Mouse (Mus musculus) olfactory bulb, adult 2 months (tissue): ENCODE data around the gene Atp2b1. TPM values are rescaled to one million over a fixed set of nuclear protein-coding genes. Genes with fewer than 3 reads are reported as not detected.

Source experiments
- H3K27ac ChIP-seq: fragments of 200-500 bp; 2 replicates; pipeline ENCODE4 v1.5.1; 2012; ENCODE audit warnings: low read depth, low read length; ENCODE audit not compliant: insufficient read depth
- H3K4me1 ChIP-seq: fragments of 200-500 bp; 2 replicates; pipeline ENCODE4 v1.6.1; 2012; ENCODE audit warnings: low read length; ENCODE audit not compliant: control insufficient read depth, insufficient read depth
- H3K4me3 ChIP-seq: fragments of 200-500 bp; 2 replicates; pipeline ENCODE4 v1.5.1; 2012; ENCODE audit warnings: mild to moderate bottlenecking, low read depth, low read length, moderate library complexity; ENCODE audit not compliant: insufficient read depth
- CTCF ChIP-seq: fragments of 200-500 bp; IDR thresholded peaks from 2 replicates; pipeline ENCODE4 v1.5.1; 2012; ENCODE audit warnings: low read depth, mild to moderate bottlenecking, low read length, moderate library complexity; ENCODE audit not compliant: insufficient read depth
- POLR2A ChIP-seq: fragments of 200-500 bp; IDR thresholded peaks from 2 replicates; pipeline ENCODE4 v1.6.1; 2012; ENCODE audit warnings: mild to moderate bottlenecking, low read depth, low read length, moderate library complexity; ENCODE audit not compliant: insufficient read depth
- WGBS: fragments of 180-500 bp; shearing (Covaris S2); methylation state at CpG from one replicate; pipeline ENCODE4 v1.1.7; 2018; 5-methylcytosine and 5-hydroxymethylcytosine counted together
- polyA plus RNA-seq: library from polyadenylated mRNA; stranded (reverse); fragments of >200 nt; gene quantifications from 2 replicates; pipeline ENCODE4 v1.2.4, GENCODE M21; 2012; ENCODE audit warnings: low replicate concordance; ENCODE audit not compliant: missing spikeins, insufficient read depth, insufficient read length

Atp2b1 gene
- polyA plus RNA-seq, 1 experiment, result 685 TPM

- no peak for TF ChIP-seq POLR2A
- TF ChIP-seq CTCF, result no peak
- H3K4me3 ChIP-seq, result no peak overlapping the region
- H3K4me1 ChIP-seq, result peaks cover 5% of the 10 kb centered on the region; the same call in 1 of the 2 replicates
- WGBS, result 84% methylated on average over 4 of the region's 4 CpGs
- H3K27ac ChIP-seq, result no peak overlapping the region
Measured at GRCm38 (mm10) chr10:98940137-98940536, 25.9 kb downstream of the Atp2b1 start.

GRCm38 (mm10) chr10:98940799-98941198 is 26.6 kb downstream of the Atp2b1 start:
- TF ChIP-seq CTCF, result no peak
- no peak for TF ChIP-seq POLR2A
- WGBS, result 83% methylated on average over 2 of the region's 2 CpGs
- H3K4me1 ChIP-seq, result peaks cover 5% of the 10 kb centered on the region; the same call in 1 of the 2 replicates
- no peak overlapping the region for H3K4me3 ChIP-seq
- no peak overlapping the region for H3K27ac ChIP-seq

GRCm38 (mm10) chr10:98941991-98942390 is 27.8 kb downstream of the Atp2b1 start:
- 27% methylated on average over 6 of the region's 6 CpGs for WGBS

GRCm38 (mm10) chr10:98942999-98943398 is 28.8 kb downstream of the Atp2b1 start:
- WGBS, result 42% methylated on average over 8 of the region's 8 CpGs

More at GRCm38 (mm10) chr10:98941991-98942390, 27.8 kb downstream of the Atp2b1 start:
- no peak for TF ChIP-seq POLR2A
- TF ChIP-seq CTCF, result no peak
- Histone ChIP-seq H3K27ac (no peak overlapping the region), H3K4me3 (no peak overlapping the region), H3K4me1 (peaks cover 5% of the 10 kb centered on the region; the same call in 1 of the 2 replicates)

GRCm38 (mm10) chr10:98943894-98944293 is 29.7 kb downstream of the Atp2b1 start:
- TF ChIP-seq POLR2A (no peak), CTCF (no peak)
- H3K4me1 ChIP-seq, result peaks cover 5% of the 10 kb centered on the region; the same call in 1 of the 2 replicates
- 43% methylated on average over 8 of the region's 8 CpGs for WGBS
- H3K4me3 ChIP-seq, result no peak overlapping the region
- H3K27ac ChIP-seq, result no peak overlapping the region

More at GRCm38 (mm10) chr10:98942999-98943398, 28.8 kb downstream of the Atp2b1 start:
- Histone ChIP-seq H3K27ac (no peak overlapping the region), H3K4me3 (no peak overlapping the region), H3K4me1 (peaks cover 5% of the 10 kb centered on the region; the same call in 1 of the 2 replicates)
- TF ChIP-seq CTCF, result no peak

GRCm38 (mm10) chr10:98946031-98946791 is 32.0 kb downstream of the Atp2b1 start:
- H3K4me1 ChIP-seq, result peaks cover 4% of the 10 kb centered on the region; the same call in 1 of the 2 replicates
- 32% methylated on average over 9 of the region's 9 CpGs for whole genome bisulfite sequencing
- H3K27ac ChIP-seq, result no peak overlapping the region
- TF ChIP-seq POLR2A (no peak), CTCF (no peak)
- no peak overlapping the region for H3K4me3 ChIP-seq

GRCm38 (mm10) chr10:98947206-98947605 is 33.0 kb downstream of the Atp2b1 start:
- TF ChIP-seq CTCF, result no peak
- no peak for TF ChIP-seq POLR2A
- Histone ChIP-seq H3K4me3 (no peak overlapping the region), H3K4me1 (peaks cover 5% of the 10 kb centered on the region), H3K27ac (no peak overlapping the region)
- WGBS, result 45% methylated on average over 2 of the region's 2 CpGs

GRCm38 (mm10) chr10:98948096-98948495 is 33.9 kb downstream of the Atp2b1 start:
- WGBS, result 59% methylated on average over 5 of the region's 5 CpGs
- Histone ChIP-seq H3K4me3 (no peak overlapping the region), H3K27ac (no peak overlapping the region), H3K4me1 (peaks cover 5% of the 10 kb centered on the region)
- TF ChIP-seq CTCF, result no peak

GRCm38 (mm10) chr10:98949750-98950149 is 35.5 kb downstream of the Atp2b1 start:
- WGBS, result 60% methylated on average over 1 of the region's 1 CpGs
- no peak overlapping the region for H3K4me3 ChIP-seq
- H3K27ac ChIP-seq, result no peak overlapping the region
- TF ChIP-seq POLR2A, result no peak
- peaks cover 5% of the 10 kb centered on the region for H3K4me1 ChIP-seq
